Mouse (Mus musculus) C2C12 (cell line): ENCODE data around the gene Clba1. TPM values are rescaled to one million over a fixed set of nuclear protein-coding genes. Genes with fewer than 3 reads are reported as not detected.

Source experiments
- H3K27me3 ChIP-seq: one replicate; pipeline ENCODE4 v1.6.1; 2011; ENCODE audit not compliant: control insufficient read depth, insufficient read depth, insufficient read length
- H3K36me3 ChIP-seq: one replicate; pipeline ENCODE4 v1.6.1; 2011; ENCODE audit not compliant: control insufficient read depth, insufficient read depth
- H3K4me3 ChIP-seq: one replicate; pipeline ENCODE4 v1.5.1; 2011; ENCODE audit warnings: mild to moderate bottlenecking, control low read depth; ENCODE audit not compliant: poor library complexity, insufficient read depth, severe bottlenecking
- H3K79me2 ChIP-seq: one replicate; pipeline ENCODE4 v1.6.1; 2011; ENCODE audit not compliant: control insufficient read depth, insufficient read depth
- H3K79me3 ChIP-seq: one replicate; pipeline ENCODE4 v1.6.1; 2011; ENCODE audit warnings: low read depth, control low read depth
- H3ac ChIP-seq: one replicate; pipeline ENCODE3; 2011; ENCODE audit warnings: low read depth; ENCODE audit not compliant: control insufficient read depth, insufficient read length
- CEBPB ChIP-seq: IDR thresholded peaks from one replicate; pipeline ENCODE4 v1.6.1; 2011; ENCODE audit warnings: low read depth, mild to moderate bottlenecking, control low read depth, moderate library complexity
- CTCF ChIP-seq: IDR thresholded peaks from one replicate; pipeline ENCODE4 v1.5.1; 2011; ENCODE audit not compliant: control insufficient read depth, insufficient read depth, insufficient read length
- FOSL1 ChIP-seq: IDR thresholded peaks from one replicate; pipeline ENCODE4 v1.8.0; 2011; ENCODE audit warnings: mild to moderate bottlenecking, low read length; ENCODE audit not compliant: poor library complexity, insufficient read depth, severe bottlenecking
- MAX ChIP-seq: IDR thresholded peaks from one replicate; pipeline ENCODE4 v1.6.1; 2011; ENCODE audit warnings: mild to moderate bottlenecking, control low read depth
- MYOD1 ChIP-seq: IDR thresholded peaks from one replicate; pipeline ENCODE4 v1.6.1; 2011; ENCODE audit warnings: low read depth; ENCODE audit not compliant: control insufficient read depth, insufficient read length
- MYOG ChIP-seq: IDR thresholded peaks from one replicate; pipeline ENCODE4 v1.6.1; 2011; ENCODE audit not compliant: control insufficient read depth, insufficient read length; ENCODE audit errors: extremely low read depth
- USF1 ChIP-seq: IDR thresholded peaks from one replicate; pipeline ENCODE4 v1.6.1; 2011; ENCODE audit warnings: low read depth, mild to moderate bottlenecking, control low read depth, moderate library complexity
- polyA plus RNA-seq: library from polyadenylated mRNA; unstranded; fragments of >200 nt; fragmentation: generic; extraction: Trizol; gene quantifications from one replicate; pipeline ENCODE4 v1.2.1, GENCODE M21; 2012; ENCODE audit warnings: missing spikeins

Gene Clba1
- polyA plus RNA-seq, 1 experiment = 25.2 TPM

DNA sequence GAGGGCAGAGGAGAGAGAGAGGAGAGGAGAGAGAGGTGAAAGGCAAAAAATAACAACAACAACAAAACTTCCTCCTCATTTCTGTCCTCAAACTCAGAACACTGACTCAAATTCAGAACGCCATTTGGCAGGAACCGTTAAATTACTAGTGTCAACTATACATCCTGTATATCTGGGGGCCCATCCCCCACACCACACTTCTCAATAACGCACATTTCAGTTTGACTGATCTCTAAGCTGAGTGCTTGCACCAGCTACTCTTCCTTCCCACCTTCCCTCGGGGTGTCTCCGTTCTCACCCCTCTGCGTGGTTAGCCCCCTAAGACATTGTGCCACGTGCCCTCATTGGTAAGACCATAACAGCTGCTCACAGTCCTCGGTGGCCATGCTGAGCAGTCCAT, 51.2 kb downstream of the Clba1 start:
- Histone ChIP-seq H3K4me3 (no peak overlapping the region), H3K79me2 (no peaks in the 10 kb centered on the region), H3K79me3 (no peaks in the 10 kb centered on the region), H3K27me3 (no peaks in the 10 kb centered on the region), H3K36me3 (no peaks in the 10 kb centered on the region), H3ac (no peak overlapping the region)
- no peak for TF ChIP-seq CTCF
- no peak for TF ChIP-seq MAX
- TF ChIP-seq CEBPB = no peak
- no peak for TF ChIP-seq MYOG
- no peak for TF ChIP-seq USF1
- no peak for TF ChIP-seq MYOD1

- Histone ChIP-seq H3K79me2 (no peaks in the 10 kb centered on the region), H3K4me3 (no peak overlapping the region), H3K27me3 (no peaks in the 10 kb centered on the region), H3K36me3 (no peaks in the 10 kb centered on the region), H3K79me3 (no peaks in the 10 kb centered on the region), H3ac (no peak overlapping the region)
- no peak for TF ChIP-seq MAX
- no peak for TF ChIP-seq FOSL1
- no peak for TF ChIP-seq CEBPB
- TF ChIP-seq MYOG = no peak
- TF ChIP-seq CTCF = no peak
- no peak for TF ChIP-seq MYOD1
- no peak for TF ChIP-seq USF1
Observed at GRCm38 (mm10) chr12:112860765-112861164, 52.0 kb downstream of the Clba1 start.

DNA sequence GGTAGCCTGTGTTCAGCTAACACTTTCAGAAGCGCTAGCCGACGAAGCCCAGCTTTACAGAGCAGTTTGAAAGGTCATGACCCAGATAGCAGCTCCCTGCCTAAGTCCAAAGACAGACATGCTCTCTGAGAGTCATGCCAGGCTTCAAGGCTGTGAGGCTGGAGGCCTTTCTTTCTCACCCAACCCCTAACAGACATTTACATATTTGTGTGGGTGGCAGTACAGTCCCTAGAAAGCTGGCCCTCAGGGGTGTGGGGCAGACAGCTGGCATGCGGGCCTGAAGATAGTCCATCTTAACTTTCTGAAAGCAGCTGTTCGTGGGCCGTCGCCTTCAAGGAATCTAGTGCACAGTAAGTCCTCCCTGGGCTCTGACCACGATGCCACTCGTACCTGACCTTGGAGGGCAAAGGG, 53.2 kb downstream of the Clba1 start:
- Histone ChIP-seq H3ac (no peak overlapping the region), H3K27me3 (no peaks in the 10 kb centered on the region)
- peak; percentile 70 for TF ChIP-seq MYOD1
- no peak for TF ChIP-seq CTCF
- no peak for TF ChIP-seq USF1
- no peak for TF ChIP-seq MYOG
- TF ChIP-seq MAX = no peak
- no peak for TF ChIP-seq CEBPB
- no peak for TF ChIP-seq FOSL1

GRCm38 (mm10) chr12:112864804-112865203, 56.1 kb downstream of the Clba1 start:
- H3K79me3 ChIP-seq = no peaks in the 10 kb centered on the region
- H3K27me3 ChIP-seq = no peaks in the 10 kb centered on the region
- TF ChIP-seq MYOD1 = no peak
- H3K36me3 ChIP-seq = no peaks in the 10 kb centered on the region
- no peak overlapping the region for H3ac ChIP-seq
- no peak overlapping the region for H3K4me3 ChIP-seq
- H3K79me2 ChIP-seq = no peaks in the 10 kb centered on the region

More for the DNA sequence above, 53.2 kb downstream of the Clba1 start:
- Histone ChIP-seq H3K79me2 (no peaks in the 10 kb centered on the region), H3K4me3 (no peak overlapping the region), H3K79me3 (no peaks in the 10 kb centered on the region), H3K36me3 (no peaks in the 10 kb centered on the region)

Other genes starting within 250 kb of the Clba1 start
- 118 TPM for gene Inf2, start 220.2 kb upstream of the Clba1 start, polyA plus RNA-seq
- 10.1 TPM for gene Adssl1, start 188.9 kb upstream of the Clba1 start, polyA plus RNA-seq
- 164 TPM for gene Siva1, start 164.3 kb upstream of the Clba1 start, polyA plus RNA-seq
- 297 TPM for gene Akt1, start 134.1 kb upstream of the Clba1 start, polyA plus RNA-seq
- gene Zbtb42, start 130.1 kb upstream of the Clba1 start, polyA plus RNA-seq = 4.2 TPM
- 33.3 TPM for gene Cep170b, start 88.5 kb upstream of the Clba1 start, polyA plus RNA-seq
- not detected for gene Pld4, start 48.3 kb upstream of the Clba1 start, polyA plus RNA-seq
- gene Ahnak2, start 6.3 kb upstream of the Clba1 start, polyA plus RNA-seq = 15.8 TPM
- 61.9 TPM for gene Cdca4, start 20.5 kb downstream of the Clba1 start, polyA plus RNA-seq
- 0.06 TPM for gene Gpr132, start 59.3 kb downstream of the Clba1 start, polyA plus RNA-seq
- 85.1 TPM for gene Jag2, start 120.8 kb downstream of the Clba1 start, polyA plus RNA-seq
- 77.7 TPM for gene Nudt14, start 133.2 kb downstream of the Clba1 start, polyA plus RNA-seq
- 17.2 TPM for gene Btbd6, start 167.5 kb downstream of the Clba1 start, polyA plus RNA-seq
- gene Brf1, start 191.8 kb downstream of the Clba1 start, polyA plus RNA-seq = 27.2 TPM
- gene Pacs2, start 205.6 kb downstream of the Clba1 start, polyA plus RNA-seq = 48.8 TPM